Mouse (Mus musculus) liver, embryonic 14.5 days (tissue): ENCODE measurements around the gene Larp1. TPM values are rescaled to one million over a fixed set of nuclear protein-coding genes. Genes with fewer than 3 reads are reported as not detected.
"Not testable (repeated sequence)": the region's sequence is repeated elsewhere in the genome, so short reads cannot be mapped to it uniquely, and the experiment has no call there.

Experiments
- ATAC-seq: fragments of 200-750 bp; cut with Nextera tagmentation; 2 replicates; pipeline ENCODE4 v1.8.0; 2017; ENCODE audit warnings: moderate number of reproducible peaks, mild to moderate bottlenecking, moderate library complexity; ENCODE audit not compliant: insufficient read depth
- DNase-seq, 3 experiments: peaks; one replicate each; pipeline ENCODE4 v3.0.0-alpha.2; 2012 to 2013; ENCODE audit warnings: low read depth in 3 of 3, low spot score in 3 of 3
- H3K27ac ChIP-seq: fragments of 300-500 bp; sonication (generic); 2 replicates; pipeline ENCODE4 v1.5.1; 2014; ENCODE audit warnings: moderate library complexity, mild to moderate bottlenecking, control low read depth, inconsistent platforms
- H3K27me3 ChIP-seq: fragments of 300-500 bp; sonication (generic); 2 replicates; pipeline ENCODE4 v1.6.1; 2014; ENCODE audit warnings: mild to moderate bottlenecking, low read length, moderate library complexity; ENCODE audit not compliant: control insufficient read depth, insufficient read depth
- H3K36me3 ChIP-seq: fragments of 300-500 bp; sonication (generic); replicated peaks from 2 replicates; pipeline ENCODE4 v1.6.1; 2014; ENCODE audit warnings: low read depth; ENCODE audit not compliant: control insufficient read depth, insufficient read depth
- H3K4me1 ChIP-seq, 2 experiments: fragments of 200-500 bp in 1 of 2; fragments of 300-500 bp in 1 of 2; sonication (generic) in 1 of 2; replicated peaks; 2 replicates each; pipeline ENCODE4 v1.6.1; 2012 to 2014; ENCODE audit warnings: antibody characterized with exemption in 1 of 2, inconsistent platforms in 1 of 2, low read length in 1 of 2; ENCODE audit not compliant: control insufficient read depth in 2 of 2, insufficient read depth in 2 of 2
- H3K4me2 ChIP-seq: fragments of 300-500 bp; sonication (generic); 2 replicates; pipeline ENCODE4 v1.6.1; 2014; ENCODE audit warnings: low read depth, mild to moderate bottlenecking, control low read depth, moderate library complexity
- H3K4me3 ChIP-seq, 2 experiments: fragments of 200-500 bp in 1 of 2; fragments of 300-500 bp in 1 of 2; sonication (generic) in 1 of 2; 2 replicates each; pipeline ENCODE4 v1.5.1; 2012 to 2014; ENCODE audit warnings: low read depth in 2 of 2, low read length in 2 of 2, mild to moderate bottlenecking in 2 of 2, control low read depth in 1 of 2, inconsistent platforms in 1 of 2, moderate library complexity in 1 of 2; ENCODE audit not compliant: insufficient read depth in 1 of 2
- H3K9ac ChIP-seq: fragments of 300-500 bp; sonication (generic); replicated peaks from 2 replicates; pipeline ENCODE4 v1.6.1; 2014; ENCODE audit warnings: mild to moderate bottlenecking, control low read depth, moderate library complexity
- H3K9me3 ChIP-seq: fragments of 300-500 bp; sonication (generic); 2 replicates; pipeline ENCODE4 v1.6.1; 2016; ENCODE audit warnings: low read length, mixed read lengths; ENCODE audit not compliant: control insufficient read depth
- CTCF ChIP-seq: IDR thresholded peaks from 2 replicates; pipeline ENCODE4 v1.5.1; 2016; ENCODE audit warnings: antibody characterized with exemption, low read depth, control low read depth
- EP300 ChIP-seq: IDR thresholded peaks from 2 replicates; pipeline ENCODE4 v1.6.1; 2016; ENCODE audit warnings: antibody characterized with exemption, low read depth
- WGBS: fragments of 180-500 bp; shearing (Covaris S2); extraction: QIAGEN DNeasy Blood & Tissue Kit; methylation state at CpG from one replicate; pipeline ENCODE4 v1.1.7; 2014; ENCODE audit not compliant: insufficient replicate concordance; 5-methylcytosine and 5-hydroxymethylcytosine counted together
- polyA plus RNA-seq, 2 experiments: library from polyadenylated mRNA; depleted of rRNA in 1 of 2; stranded (reverse) in 1 of 2; unstranded in 1 of 2; fragments of >200 nt; fragmentation: Nextera tagmentation in 1 of 2; extraction: Ambion mirVana in 1 of 2; gene quantifications; 2 replicates each; pipeline versions ENCODE4 v1.2.1 to v1.2.3; 2012 to 2014

Gene Larp1
- polyA plus RNA-seq, 2 experiments = 15.8 to 25.5 TPM

DNA sequence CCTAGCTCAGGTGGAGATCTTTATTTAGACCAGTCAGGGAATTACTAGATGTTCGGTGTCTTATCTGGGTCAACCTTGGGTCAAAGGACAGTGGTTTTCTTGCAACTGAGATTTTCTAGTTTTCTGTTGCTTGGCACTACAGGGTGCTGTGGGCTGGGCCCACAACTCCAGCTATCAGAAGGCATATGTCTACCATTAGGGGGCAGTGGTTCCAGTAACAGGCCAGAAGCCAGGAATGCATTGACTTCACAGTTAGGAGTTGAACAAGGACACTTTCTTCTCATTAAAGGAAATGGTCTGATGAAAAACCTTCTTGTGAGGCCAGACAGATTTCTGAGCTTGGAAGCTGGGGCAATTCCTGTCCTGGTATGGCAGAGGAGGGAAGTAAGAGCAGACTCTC lies 30.2 kb downstream of the Larp1 start:
- H3K27me3 ChIP-seq = no peaks in the 10 kb centered on the region
- no peak overlapping the region for H3K9ac ChIP-seq
- H3K9me3 ChIP-seq = no peaks in the 10 kb centered on the region
- no peak overlapping the region for H3K27ac ChIP-seq
- H3K4me1 ChIP-seq = peaks cover 5% of the 10 kb centered on the region in 2 experiments; a peak in 3 of 4 replicates
- DNase-seq = no peak
- no peak overlapping the region for H3K4me2 ChIP-seq
- ATAC-seq = no peak
- H3K36me3 ChIP-seq = peaks cover 28% of the 10 kb centered on the region
- WGBS = 33% methylated on average over 1 of the region's 1 CpGs
- no peak overlapping the region for H3K4me3 ChIP-seq
- TF ChIP-seq CTCF (peak; percentile 69), EP300 (no peak)

DNA sequence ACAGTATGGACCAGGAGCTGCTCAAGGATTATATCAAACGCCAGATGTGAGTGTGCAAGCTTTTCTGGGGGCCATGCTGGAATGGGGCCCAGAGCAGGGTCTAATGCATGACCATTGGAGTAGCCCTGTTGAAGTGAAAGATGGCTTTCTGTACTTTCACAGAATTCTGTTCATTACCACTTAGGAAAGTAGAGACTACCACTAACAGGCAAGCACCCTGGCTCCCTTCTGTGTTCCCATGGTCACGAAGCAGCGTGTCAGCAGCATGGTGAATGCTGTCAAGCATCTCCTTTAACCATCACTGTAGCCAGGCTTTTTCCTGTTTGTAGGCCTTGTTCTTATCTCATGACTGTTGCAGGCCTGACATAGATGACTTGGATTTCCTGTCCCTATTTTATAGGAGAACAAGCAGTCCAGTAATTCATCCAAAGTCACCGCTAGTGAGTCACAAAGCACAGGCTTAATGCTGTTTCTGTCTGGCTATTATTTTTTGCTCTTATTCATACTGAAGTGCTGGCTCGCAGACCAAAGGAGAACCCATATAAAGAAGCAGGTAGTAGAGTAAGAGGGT lies 34.1 kb downstream of the Larp1 start:
- Histone ChIP-seq H3K9ac (no peak overlapping the region), H3K4me1 (no peaks in the 10 kb centered on the region), H3K27ac (no peak overlapping the region), H3K27me3 (no peaks in the 10 kb centered on the region), H3K9me3 (no peaks in the 10 kb centered on the region), H3K4me2 (no peak overlapping the region), H3K4me3 (no peak overlapping the region), H3K36me3 (peaks cover 63% of the 10 kb centered on the region)
- DNase-seq (no peak), ATAC-seq (no peak)
- no peak for TF ChIP-seq EP300
- TF ChIP-seq CTCF = no peak
- WGBS = 77% methylated on average over 5 of the region's 5 CpGs

GRCm38 (mm10) chr11:58046438-58046837 lies 37.6 kb downstream of the Larp1 start:
- WGBS = 70% methylated on average over 4 of the region's 4 CpGs

DNA sequence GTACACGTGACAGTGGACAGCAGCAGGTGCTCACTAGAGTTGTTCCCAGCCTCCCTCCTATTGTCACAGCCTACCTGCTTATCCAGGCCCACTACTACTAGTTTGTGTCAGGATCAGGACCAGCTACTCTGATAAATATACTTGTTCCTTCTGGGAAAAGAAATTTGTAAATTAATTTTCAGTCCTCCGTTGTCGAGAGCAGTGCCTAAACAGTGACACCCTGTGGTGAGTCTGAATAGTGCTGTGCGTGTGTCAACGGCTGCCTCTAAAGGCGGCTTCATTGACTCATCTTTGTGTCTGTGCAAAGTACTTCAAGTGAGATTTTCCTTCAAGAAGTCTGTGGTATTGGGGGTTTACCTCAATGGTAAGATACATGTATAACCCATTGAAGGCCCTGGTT lies 48.6 kb downstream of the Larp1 start:
- H3K27me3 ChIP-seq = no peaks in the 10 kb centered on the region
- peaks cover 80% of the 10 kb centered on the region for H3K36me3 ChIP-seq
- TF ChIP-seq EP300 (no peak), CTCF (peak; percentile 83)
- H3K27ac ChIP-seq = no peak overlapping the region
- no peak overlapping the region for H3K4me2 ChIP-seq
- H3K4me3 ChIP-seq = no peak overlapping the region
- H3K9me3 ChIP-seq = no peaks in the 10 kb centered on the region
- 68% methylated on average over 6 of the region's 6 CpGs for WGBS
- DNase-seq (peak in 1 of 3 experiments; percentile 23), ATAC-seq (no peak)
- H3K9ac ChIP-seq = no peak overlapping the region
- no peaks in the 10 kb centered on the region for H3K4me1 ChIP-seq

More at GRCm38 (mm10) chr11:58046438-58046837, 37.6 kb downstream of the Larp1 start:
- Histone ChIP-seq H3K9ac (no peak overlapping the region), H3K4me3 (no peak overlapping the region), H3K36me3 (peaks cover 95% of the 10 kb centered on the region), H3K9me3 (no peaks in the 10 kb centered on the region), H3K4me1 (no peaks in the 10 kb centered on the region), H3K4me2 (no peak overlapping the region), H3K27me3 (no peaks in the 10 kb centered on the region), H3K27ac (no peak overlapping the region)
- DNase-seq = no peak
- TF ChIP-seq CTCF = peak; percentile 41; the same call in 1 of the 2 replicates
- TF ChIP-seq EP300 = no peak
- no peak for ATAC-seq

- not testable (repeated sequence) for H3K4me2 ChIP-seq, H3K4me1 ChIP-seq, H3K27me3 ChIP-seq, H3K9me3 ChIP-seq, H3K27ac ChIP-seq, H3K4me3 ChIP-seq, H3K9ac ChIP-seq, ATAC-seq
- H3K36me3 ChIP-seq = peaks cover 58% of the 10 kb centered on the region
- 82% methylated on average over 7 of the region's 7 CpGs for whole genome bisulfite sequencing
- peak in 1 of 3 experiments; percentile 29 for DNase-seq
Observed at GRCm38 (mm10) chr11:58059752-58060151, 50.9 kb downstream of the Larp1 start.

DNA sequence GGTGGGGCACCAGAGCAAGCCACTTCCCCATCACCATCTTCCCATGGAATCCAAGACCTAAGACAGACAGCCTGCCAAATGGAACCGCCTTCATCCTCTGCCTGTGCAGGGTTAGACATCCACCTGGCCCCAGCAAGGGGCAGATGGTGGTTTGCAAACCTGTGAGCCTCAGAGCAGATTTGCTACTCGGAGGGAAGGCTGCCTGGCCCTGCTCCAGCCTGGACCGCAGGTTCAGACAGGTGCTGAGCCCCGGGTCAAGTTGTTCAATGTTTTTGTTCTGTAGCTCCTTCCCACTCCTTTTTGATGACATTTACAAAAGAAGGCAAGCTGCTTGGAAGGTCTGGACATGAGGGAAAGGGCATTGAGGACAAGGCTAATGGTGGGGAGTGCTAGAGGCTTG lies 52.4 kb downstream of the Larp1 start:
- H3K4me1 ChIP-seq, ATAC-seq, H3K27me3 ChIP-seq, H3K9me3 ChIP-seq, DNase-seq, H3K4me2 ChIP-seq, H3K9ac ChIP-seq, H3K4me3 ChIP-seq, H3K27ac ChIP-seq: not testable (repeated sequence)
- H3K36me3 ChIP-seq = peaks cover 43% of the 10 kb centered on the region
- 81% methylated on average over 3 of the region's 4 CpGs for WGBS
